Mouse (Mus musculus) cerebral cortex, adult 2 months (tissue): Measurements from ENCODE around the gene 5430419D17Rik.

ENCODE experiments used
- WGBS: fragments of 180-500 bp; shearing (Covaris S2); methylation state at CpG from one replicate; pipeline ENCODE4 v1.1.7; 2018; 5-methylcytosine and 5-hydroxymethylcytosine counted together

Gene 5430419D17Rik

DNA sequence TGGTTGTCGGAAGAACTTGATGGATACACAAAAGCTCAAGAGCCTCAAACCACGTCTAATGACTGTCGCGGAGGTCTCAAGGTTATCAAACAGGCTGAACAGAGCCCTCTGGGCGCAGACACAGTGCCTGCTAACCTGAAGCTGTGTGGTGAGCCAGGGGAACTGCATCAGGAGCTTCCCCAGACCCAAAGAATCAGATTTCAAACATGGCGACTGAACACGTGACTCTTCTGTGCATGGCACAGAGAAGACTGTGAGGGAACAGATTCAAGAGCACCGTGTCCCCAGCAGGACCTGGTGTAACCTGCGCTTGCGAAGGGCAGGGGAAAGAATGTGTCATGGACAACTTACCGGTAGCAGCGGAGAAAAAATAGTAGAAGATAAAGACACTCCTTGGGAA, 143.4 kb downstream of the 5430419D17Rik start:
- WGBS: 77% methylated on average over 12 of the region's 12 CpGs

DNA sequence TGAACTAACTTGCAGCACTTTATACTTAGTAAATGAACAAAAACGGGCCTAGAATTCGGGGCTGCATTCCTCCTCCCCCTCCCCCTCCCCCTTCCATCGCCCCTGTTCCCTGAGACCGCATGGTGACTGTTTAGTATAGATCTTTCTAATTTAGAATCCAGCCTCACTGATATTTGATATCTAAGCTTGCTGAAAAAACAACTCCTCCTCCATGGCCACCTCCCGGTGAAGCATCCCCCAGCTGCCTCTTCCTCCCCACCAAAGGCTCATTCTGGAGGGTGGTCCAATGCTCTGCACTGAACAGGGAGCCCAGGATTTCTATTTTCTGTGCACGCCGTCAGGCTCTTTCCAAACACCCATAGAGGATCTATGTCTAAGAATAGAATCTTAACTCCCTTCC, 144.1 kb downstream of the 5430419D17Rik start:
- 58% methylated on average over 7 of the region's 7 CpGs for WGBS

DNA sequence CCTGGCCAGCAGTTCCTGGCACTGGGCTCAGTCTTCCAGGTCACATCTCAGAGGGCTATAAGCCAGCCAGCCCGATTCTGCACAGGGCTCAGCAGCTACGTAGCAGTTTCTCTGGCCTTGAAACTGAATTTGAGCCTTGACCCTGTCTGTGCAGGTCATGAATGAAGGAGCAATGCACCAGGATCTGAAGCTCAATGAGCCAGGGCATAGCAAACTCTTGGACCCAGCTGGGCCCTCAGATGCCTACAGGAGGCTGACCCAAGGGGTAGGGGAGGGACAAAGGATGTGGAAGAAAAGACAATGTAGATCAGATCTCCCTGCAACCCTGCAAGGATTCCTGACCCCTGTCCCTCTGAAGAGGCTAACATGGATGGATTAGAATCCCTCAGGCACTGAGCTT, 148.0 kb downstream of the 5430419D17Rik start, which contains the start of gene Cuzd1:
Cuzd1 (minus strand) TSS at position 101 of the 400 bp plus-strand sequence.
- 80% methylated on average over 2 of the region's 2 CpGs for WGBS

DNA sequence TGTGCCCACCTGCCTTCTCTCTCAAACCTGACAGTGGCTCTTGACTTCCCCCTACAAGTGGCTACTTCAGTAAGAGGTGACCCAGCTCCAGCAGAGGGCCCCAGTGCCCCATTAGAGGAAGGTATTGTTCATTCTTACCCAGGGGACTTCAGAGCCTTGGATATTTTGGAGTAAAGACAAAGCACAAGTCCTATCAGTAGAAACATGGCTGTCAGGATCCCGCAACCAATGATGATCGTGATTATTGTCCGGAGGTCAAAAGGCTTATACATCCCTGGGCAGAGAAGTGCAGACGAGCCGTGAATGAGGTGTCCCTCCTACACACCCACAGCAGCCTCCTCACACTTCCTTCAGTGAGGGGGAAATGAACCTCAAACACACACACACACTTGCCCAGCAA, 152.9 kb downstream of the 5430419D17Rik start:
- 90% methylated on average over 5 of the region's 5 CpGs for WGBS

DNA sequence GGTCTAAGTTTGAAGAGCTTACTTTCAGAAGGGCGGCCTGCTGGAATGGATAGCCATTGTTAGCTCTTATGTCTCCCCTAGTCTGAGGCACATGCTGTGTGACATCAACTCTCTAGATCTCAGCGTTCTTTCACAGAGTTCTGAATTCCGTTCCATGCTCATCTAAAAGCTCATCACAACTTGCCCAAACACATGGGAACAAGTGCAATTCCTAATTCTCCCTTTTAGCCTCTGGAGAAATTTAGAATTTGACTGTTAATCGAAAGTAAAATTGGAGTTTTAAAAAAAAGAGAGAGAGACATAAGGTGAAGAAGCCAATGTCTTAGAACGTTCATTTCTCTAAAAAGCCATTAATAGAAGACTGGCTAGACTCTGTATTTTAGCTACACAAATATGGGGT, 155.2 kb downstream of the 5430419D17Rik start, which contains the start of gene Fam24b:
Fam24b (minus strand) TSS at position 101 of the 400 bp plus-strand sequence.
- WGBS: 97% methylated on average over 5 of the region's 5 CpGs

DNA sequence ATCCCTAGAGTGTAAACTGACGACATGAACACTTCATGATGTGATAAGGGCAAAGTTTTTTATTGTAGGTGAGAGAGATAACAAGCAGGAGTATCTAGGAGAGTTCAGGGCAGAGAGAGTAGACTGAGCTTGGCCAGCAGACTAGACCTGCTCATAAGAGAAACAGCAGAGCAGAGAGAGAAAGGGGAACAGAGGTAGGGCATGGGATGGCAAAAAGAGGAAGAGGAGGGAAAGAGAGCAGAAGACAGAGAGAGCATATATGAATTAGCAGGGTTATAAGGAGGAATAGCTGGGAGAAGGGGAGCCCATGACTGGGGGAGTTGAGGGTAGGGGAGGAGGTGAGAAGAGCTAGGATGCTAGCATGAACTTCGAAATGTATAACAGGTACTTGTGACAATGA, 157.5 kb downstream of the 5430419D17Rik start:
- 74% methylated on average over 2 of the region's 2 CpGs for WGBS

DNA sequence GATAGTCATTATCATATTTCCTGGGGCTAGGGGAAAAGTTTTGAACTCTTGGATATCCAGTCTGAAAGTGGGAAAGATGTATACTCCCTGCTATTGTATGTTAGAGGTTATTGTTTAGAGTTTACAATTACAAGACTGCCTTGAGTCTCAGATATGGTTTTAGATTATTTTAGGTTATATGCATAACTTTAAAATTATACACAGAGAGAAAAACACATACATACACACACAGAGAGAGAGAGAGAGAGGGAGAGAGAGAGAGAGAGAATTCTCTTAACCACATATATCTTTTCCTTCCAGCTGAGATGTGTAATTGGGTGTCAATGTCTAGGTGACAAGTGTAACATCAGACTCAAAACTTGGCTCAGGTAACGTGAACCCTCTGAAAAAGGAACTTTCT, 159.4 kb downstream of the 5430419D17Rik start, which contains the start of gene Fam24a:
Fam24a (plus strand) TSS at position 301 of the 400 bp plus-strand sequence.
- 55% methylated on average over 1 of the region's 1 CpGs for WGBS

DNA sequence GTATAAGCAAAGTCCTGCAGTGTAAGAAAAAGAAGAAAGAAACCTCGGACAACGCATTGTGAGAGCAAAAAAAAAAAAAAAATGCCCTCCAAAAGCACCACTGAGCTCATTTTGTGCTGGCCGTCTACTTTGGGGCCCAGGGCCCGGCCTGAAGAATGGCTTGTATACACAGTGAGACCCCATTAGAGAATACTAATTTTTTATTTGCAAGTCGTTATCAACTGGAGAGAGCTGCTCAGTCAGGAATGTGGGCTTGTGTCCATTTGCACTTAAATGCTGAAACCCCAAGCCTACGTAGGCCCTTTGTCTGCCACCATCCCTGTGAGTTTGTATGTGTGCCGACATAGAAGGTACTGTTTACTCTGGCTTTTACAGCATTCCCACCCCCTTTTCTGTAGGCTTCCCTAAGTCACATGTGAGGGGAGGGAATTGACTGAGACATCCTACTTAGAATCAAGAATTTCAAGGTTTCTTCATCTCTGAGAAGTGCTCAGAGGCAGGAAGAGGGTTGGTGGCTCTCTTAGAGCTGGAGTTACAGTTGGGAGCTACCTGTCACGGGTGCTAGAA, 163.4 kb downstream of the 5430419D17Rik start:
- WGBS: 54% methylated on average over 8 of the region's 8 CpGs

DNA sequence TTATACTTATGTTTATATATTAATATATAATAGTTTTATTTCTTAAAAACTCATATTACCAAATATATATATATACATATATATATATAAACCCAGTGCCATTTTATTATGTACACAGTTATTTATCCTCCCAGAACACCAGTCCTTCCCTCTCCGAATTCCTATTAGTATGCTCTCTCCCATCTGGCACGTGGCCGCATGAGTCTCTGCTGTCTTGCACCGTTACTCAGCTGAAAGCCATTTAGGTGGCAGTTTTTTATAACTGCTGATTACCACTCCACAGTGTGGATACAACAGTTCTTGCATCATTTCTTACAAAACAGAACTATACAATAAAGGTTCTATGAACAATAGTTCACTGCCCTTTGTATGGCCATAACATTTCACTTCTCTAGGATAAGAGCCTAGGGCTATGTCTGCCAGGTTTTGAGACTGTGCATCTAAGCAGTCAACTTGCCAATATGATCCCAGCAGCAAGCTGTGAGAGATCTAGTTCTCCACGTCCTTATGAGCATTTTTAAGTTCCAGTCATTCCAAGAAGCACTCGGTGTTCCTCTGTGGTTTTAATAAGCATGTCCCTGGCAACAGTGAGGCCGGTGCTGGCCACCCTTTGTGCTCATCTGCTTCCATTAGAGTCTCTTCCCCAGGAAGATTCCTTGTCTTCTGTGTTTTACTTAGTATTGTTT, 171.8 kb downstream of the 5430419D17Rik start:
- WGBS: 49% methylated on average over 7 of the region's 7 CpGs
